Mouse (Mus musculus): ENCODE data around the gene Pias4. TPM values are rescaled to one million over a fixed set of nuclear protein-coding genes. Genes with fewer than 3 reads are reported as not detected.

The Pias4 gene
- polyA plus RNA-seq, 1 experiment from 2014 or later = 32.8 TPM

DNA sequence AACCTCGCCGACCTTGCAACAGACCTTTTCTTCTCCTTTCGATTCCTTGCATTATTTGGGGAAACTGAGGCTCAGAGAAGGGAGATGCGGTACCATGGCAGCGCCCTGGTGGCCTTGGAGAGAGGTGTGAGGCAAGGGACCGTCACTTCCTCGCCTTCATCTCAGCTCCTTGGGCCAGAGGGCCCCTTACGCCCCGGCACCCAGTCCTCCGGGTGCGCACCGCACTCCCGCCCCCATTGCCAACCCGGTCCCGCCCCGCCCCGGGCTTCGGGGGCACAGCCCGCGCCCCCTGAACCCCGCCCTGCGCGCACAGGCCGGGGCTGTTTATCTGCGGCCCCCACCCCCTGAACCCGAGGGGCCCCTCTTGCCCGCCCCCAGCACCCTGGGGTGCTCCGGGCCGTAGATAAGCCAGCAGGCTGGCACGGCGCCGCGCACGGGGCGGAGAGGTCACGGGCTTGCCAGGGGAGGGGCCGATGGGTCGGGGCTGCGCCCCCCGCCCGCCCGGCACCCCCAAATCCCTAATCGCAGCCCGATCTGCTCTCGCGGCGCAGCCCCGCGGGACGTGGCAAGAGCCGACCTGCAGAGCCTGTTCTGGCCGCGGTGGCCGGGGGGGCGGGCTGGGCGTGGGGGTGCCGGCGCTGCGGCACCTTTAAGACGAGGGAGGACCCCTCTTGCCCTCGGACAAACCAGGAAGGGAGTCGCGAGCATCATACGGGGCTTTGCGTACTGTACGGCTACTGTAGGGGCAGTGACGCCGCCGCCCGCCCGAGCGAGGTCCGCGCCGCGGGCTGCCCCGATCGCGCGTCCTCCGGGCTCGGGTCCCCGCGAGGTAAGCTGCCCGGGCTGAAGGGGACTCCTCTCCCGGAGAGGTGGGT lies 31.7 kb downstream of the Pias4 start:
- Histone ChIP-seq H3K9me3 (ENCODE audit: control insufficient read depth) (no peaks in the 10 kb centered on the region), H3K36me3 (ENCODE audit: control insufficient read depth, insufficient read depth) (no peaks in the 10 kb centered on the region), H3K27ac (ENCODE audit: low read depth, low read length) (peak overlapping the region; percentile 99), H3K9ac (ENCODE audit: low read depth, low read length) (peak overlapping the region; percentile 97), H3K27me3 (replicated peaks; ENCODE audit: control insufficient read depth, insufficient read depth, low read length) (no peaks in the 10 kb centered on the region), H3K4me1 (replicated peaks; ENCODE audit: control insufficient read depth, insufficient read depth, low read length) (peaks cover 11% of the 10 kb centered on the region), H3K4me2 (replicated peaks; ENCODE audit: low read depth) (peak overlapping the region; percentile 99), H3K4me3 (ENCODE audit: low read depth, low read length) (peak overlapping the region; percentile 87)
- 0 out of 2 replicates have a peak, but pooled peaks have one; percentile 15 for TF ChIP-seq CTCF (IDR thresholded peaks at IDR 0.05; ENCODE audit: low read depth)
- ATAC-seq = peak; percentile 46
- under 1% methylated on average over 60 of the region's 86 CpGs for WGBS

DNA sequence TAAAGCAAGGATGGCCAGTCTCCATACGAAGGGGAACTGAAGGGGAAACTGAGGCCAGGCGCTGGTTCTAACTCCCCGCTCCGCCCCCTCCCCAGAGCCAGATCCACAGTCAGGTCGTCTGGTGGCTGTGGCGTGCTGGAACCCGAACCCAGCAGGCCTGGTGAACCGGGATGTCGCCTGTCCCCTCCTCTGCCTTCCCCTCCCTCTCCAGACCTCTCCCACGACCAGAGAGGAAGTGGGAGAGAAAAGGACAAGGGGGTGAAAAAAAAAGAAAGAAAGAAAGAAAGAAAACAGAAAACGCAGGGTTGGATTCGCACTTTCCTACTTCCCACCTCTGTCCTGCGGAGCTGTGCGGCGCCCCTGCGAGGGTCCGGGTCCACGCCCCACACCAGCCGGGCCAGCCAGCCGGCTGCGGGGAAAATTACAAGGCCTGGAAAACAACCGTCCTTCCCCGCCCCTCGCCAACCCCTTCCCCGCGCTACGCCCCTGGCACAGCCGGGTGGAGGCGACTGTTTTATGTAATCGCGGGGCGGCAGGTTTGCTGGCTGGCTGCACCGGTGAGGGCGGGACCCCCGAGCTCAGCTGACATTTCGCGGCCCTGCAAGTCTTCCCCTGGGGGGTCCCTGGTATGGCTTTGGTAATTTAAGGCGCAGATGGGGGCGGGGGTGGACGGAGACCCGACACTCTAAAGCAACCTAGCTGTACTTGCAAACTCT lies 32.6 kb downstream of the Pias4 start, which contains the start of gene Zbtb7a:
Gene Zbtb7a (plus strand): TSS at position 255 of the 716 bp plus-strand sequence.
- peak within 1 kb of the TSS; percentile 87 for H3K4me3 ChIP-seq (ENCODE audit: low read depth, low read length)
- 4% methylated on average over 40 of the region's 41 CpGs for WGBS
- no peaks in the 10 kb centered on the region for H3K36me3 ChIP-seq (ENCODE audit: control insufficient read depth, insufficient read depth)
- H3K9ac ChIP-seq (ENCODE audit: low read depth, low read length) = peak within 1 kb of the TSS; percentile 97
- peaks cover 3% of the 10 kb centered on the region; the same call in 1 of the 2 replicates for H3K4me1 ChIP-seq (replicated peaks; ENCODE audit: control insufficient read depth, insufficient read depth, low read length)
- peak within 1 kb of the TSS; percentile 99 for H3K4me2 ChIP-seq (replicated peaks; ENCODE audit: low read depth)
- no peak for TF ChIP-seq CTCF (IDR thresholded peaks at IDR 0.05; ENCODE audit: low read depth)
- no peaks in the 10 kb centered on the region for H3K9me3 ChIP-seq (ENCODE audit: control insufficient read depth)
- H3K27ac ChIP-seq (ENCODE audit: low read depth, low read length) = peak within 1 kb of the TSS; percentile 99
- ATAC-seq = no peak
- no peaks in the 10 kb centered on the region for H3K27me3 ChIP-seq (replicated peaks; ENCODE audit: control insufficient read depth, insufficient read depth, low read length)

DNA sequence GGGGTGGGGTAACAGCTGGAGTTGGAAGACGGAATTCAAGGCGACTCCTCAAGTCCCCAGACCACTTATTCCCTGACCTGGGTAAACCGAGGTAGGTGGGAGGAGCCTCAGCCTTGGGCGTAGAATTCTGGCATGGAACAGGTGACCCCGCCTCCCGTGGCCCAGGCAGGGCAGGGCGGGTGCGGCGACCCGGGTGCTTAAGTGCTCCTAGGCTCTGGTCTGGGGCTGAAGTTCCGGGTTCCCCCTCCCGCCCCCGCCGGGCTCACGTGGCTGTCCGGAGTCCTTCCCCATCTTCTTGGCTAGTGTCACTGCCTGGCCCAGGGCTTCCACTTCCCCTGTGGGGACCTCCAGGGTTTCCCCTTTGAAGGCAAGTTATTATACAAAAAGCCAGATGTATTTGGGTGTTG lies 33.5 kb downstream of the Pias4 start:
- Histone ChIP-seq H3K9ac (ENCODE audit: low read depth, low read length) (peak overlapping the region; percentile 0; the same call in 1 of the 2 replicates), H3K27me3 (replicated peaks; ENCODE audit: control insufficient read depth, insufficient read depth, low read length) (no peaks in the 10 kb centered on the region), H3K4me2 (replicated peaks; ENCODE audit: low read depth) (peak overlapping the region; percentile 99), H3K4me1 (replicated peaks; ENCODE audit: control insufficient read depth, insufficient read depth, low read length) (peaks cover 7% of the 10 kb centered on the region; the same call in 1 of the 2 replicates), H3K4me3 (ENCODE audit: low read depth, low read length) (peak overlapping the region; percentile 9; the same call in 1 of the 2 replicates), H3K9me3 (ENCODE audit: control insufficient read depth) (no peaks in the 10 kb centered on the region), H3K27ac (ENCODE audit: low read depth, low read length) (peak overlapping the region; percentile 99), H3K36me3 (ENCODE audit: control insufficient read depth, insufficient read depth) (no peaks in the 10 kb centered on the region)
- TF ChIP-seq CTCF (IDR thresholded peaks at IDR 0.05; ENCODE audit: low read depth) = no peak
- 4% methylated on average over 16 of the region's 16 CpGs for WGBS
- no peak for ATAC-seq

DNA sequence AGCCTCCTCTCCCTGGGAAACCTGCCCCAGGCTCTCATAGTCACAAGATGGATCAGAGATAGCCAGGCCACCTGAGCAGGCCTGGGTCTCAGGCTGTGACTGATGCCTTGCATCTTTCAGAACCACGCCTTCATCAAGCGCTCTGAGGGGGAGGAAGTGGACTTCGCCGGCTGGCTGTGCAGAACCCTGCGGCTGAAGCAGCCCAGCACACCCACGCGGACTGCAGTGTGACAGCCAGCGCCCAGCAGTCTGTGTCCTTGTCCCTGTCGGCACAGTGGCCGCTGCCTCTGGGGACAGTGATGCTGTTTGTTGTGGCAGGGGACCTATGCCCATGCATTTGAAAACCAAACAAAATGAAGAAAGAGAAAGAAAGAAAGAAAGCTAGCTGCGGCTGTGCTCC lies 44.2 kb downstream of the Pias4 start:
- Histone ChIP-seq H3K9me3 (ENCODE audit: control insufficient read depth) (no peaks in the 10 kb centered on the region), H3K36me3 (ENCODE audit: control insufficient read depth, insufficient read depth) (peaks cover 56% of the 10 kb centered on the region), H3K27me3 (replicated peaks; ENCODE audit: control insufficient read depth, insufficient read depth, low read length) (no peaks in the 10 kb centered on the region), H3K4me2 (replicated peaks; ENCODE audit: low read depth) (no peak overlapping the region), H3K27ac (ENCODE audit: low read depth, low read length) (peak overlapping the region; percentile 15; the same call in 1 of the 2 replicates), H3K4me3 (ENCODE audit: low read depth, low read length) (no peak overlapping the region), H3K9ac (ENCODE audit: low read depth, low read length) (no peak overlapping the region), H3K4me1 (replicated peaks; ENCODE audit: control insufficient read depth, insufficient read depth, low read length) (no peaks in the 10 kb centered on the region)
- TF ChIP-seq CTCF (IDR thresholded peaks at IDR 0.05; ENCODE audit: low read depth) = no peak
- ATAC-seq = no peak
- 72% methylated on average over 11 of the region's 11 CpGs for WGBS

DNA sequence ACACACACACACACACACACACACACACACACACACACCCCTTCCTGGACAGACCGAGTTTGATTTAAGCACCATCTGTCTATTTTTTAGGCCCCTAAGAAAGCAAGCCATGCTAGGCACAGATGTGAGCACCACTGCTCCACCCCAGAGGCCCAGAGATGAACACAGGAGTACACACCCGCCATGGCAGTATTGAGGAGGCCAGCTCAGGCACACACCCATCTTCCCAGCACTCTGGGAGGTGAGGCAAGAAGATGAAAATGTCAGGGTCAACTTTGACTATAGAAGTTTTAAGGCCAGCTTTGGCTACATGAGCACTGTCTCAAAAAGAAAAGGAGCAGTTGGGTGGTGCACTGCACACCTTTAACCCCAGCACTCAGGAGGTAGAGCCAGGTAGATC lies 44.8 kb downstream of the Pias4 start:
- Histone ChIP-seq H3K9me3 (ENCODE audit: control insufficient read depth) (no peaks in the 10 kb centered on the region), H3K4me2 (replicated peaks; ENCODE audit: low read depth) (no peak overlapping the region), H3K27me3 (replicated peaks; ENCODE audit: control insufficient read depth, insufficient read depth, low read length) (no peaks in the 10 kb centered on the region), H3K27ac (ENCODE audit: low read depth, low read length) (no peak overlapping the region), H3K4me1 (replicated peaks; ENCODE audit: control insufficient read depth, insufficient read depth, low read length) (no peaks in the 10 kb centered on the region), H3K9ac (ENCODE audit: low read depth, low read length) (no peak overlapping the region), H3K36me3 (ENCODE audit: control insufficient read depth, insufficient read depth) (peaks cover 60% of the 10 kb centered on the region), H3K4me3 (ENCODE audit: low read depth, low read length) (no peak overlapping the region)
- 74% methylated on average over 2 of the region's 2 CpGs for WGBS
- ATAC-seq = no peak
- no peak for TF ChIP-seq CTCF (IDR thresholded peaks at IDR 0.05; ENCODE audit: low read depth)

DNA sequence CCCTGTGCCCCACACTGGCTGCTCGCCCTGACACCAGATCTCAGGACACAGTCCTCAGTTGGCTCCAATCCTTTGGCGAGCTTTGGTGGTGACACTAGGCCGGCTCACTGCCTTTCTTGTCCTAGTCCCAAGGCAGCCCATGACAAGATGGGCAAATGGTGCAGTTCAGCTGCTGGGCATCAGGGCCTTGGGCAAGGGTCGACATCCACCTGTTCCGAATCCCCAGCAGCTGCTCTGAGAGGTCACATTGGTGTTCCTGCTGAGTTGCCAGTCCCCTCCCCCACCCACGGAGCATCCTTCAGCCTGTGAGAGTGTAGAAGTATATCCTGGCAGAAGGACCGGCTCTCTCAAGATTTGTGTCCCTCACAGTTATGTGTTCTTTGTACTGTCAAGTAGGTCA lies 47.1 kb downstream of the Pias4 start:
- 83% methylated on average over 7 of the region's 7 CpGs for WGBS
- Histone ChIP-seq H3K27me3 (replicated peaks; ENCODE audit: control insufficient read depth, insufficient read depth, low read length) (no peaks in the 10 kb centered on the region), H3K36me3 (ENCODE audit: control insufficient read depth, insufficient read depth) (peaks cover 78% of the 10 kb centered on the region), H3K4me1 (replicated peaks; ENCODE audit: control insufficient read depth, insufficient read depth, low read length) (no peaks in the 10 kb centered on the region), H3K9me3 (ENCODE audit: control insufficient read depth) (no peaks in the 10 kb centered on the region), H3K4me3 (ENCODE audit: low read depth, low read length) (no peak overlapping the region), H3K4me2 (replicated peaks; ENCODE audit: low read depth) (no peak overlapping the region), H3K9ac (ENCODE audit: low read depth, low read length) (no peak overlapping the region), H3K27ac (ENCODE audit: low read depth, low read length) (no peak overlapping the region)
- no peak for ATAC-seq
- TF ChIP-seq CTCF (IDR thresholded peaks at IDR 0.05; ENCODE audit: low read depth) = no peak
